Mouse (Mus musculus): ENCODE data around the gene Prkd3. TPM values are rescaled to one million over a fixed set of nuclear protein-coding genes. Genes with fewer than 3 reads are reported as not detected.
A peak's percentile ranks its signal among the peaks of the same experiment; 100 is the strongest.

Gene Prkd3
- 55.0 and 57.3 TPM in 2 replicates for polyA plus RNA-seq (2016; fragmentation: Nextera tagmentation; extraction: Ambion mirVana)

DNA sequence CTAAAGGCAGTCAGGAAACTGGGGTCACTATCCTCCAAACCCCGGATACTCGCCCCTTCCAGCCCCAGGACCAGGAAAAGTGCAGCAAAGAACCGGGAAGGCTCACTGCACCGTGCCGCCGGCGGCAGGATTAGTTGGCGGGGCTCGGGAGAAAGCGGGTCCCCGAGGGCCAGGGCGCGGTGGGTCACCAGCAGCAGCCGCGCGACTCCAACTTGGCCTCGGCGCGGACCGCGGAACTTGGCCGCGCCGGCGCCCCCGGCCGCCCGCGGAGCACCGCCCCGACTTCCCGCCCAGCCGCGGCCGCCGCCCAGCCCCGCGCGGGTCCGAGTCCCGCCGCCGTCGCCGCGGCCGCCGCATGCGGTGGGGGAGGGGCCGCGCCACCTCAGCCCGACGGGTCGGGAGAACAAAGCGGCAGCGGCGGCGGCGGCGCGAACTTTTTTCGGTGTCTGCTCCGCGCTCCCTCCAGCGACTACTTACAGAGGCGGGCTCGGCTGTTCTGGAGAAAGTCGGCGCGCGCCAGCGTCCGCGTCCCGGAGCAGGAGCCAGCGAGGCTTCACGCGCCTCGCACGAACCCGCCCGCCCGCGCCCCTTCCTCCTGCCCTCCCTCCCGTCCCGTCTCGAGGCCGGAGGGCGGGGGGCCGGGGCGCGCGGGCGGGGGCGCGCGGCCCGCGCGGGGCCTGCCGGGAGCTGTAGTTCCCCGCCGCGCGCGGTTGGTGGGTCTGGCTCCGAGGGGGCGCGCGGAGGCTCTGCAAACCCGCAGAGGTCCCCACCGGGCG is at the start of gene Prkd3:
Gene Prkd3 (minus strand): TSS at position 609 of the 776 bp plus-strand sequence.
- peaks cover 20% of the 10 kb centered on the region for H3K4me1 ChIP-seq
- no peaks in the 10 kb centered on the region for H3K9me3 ChIP-seq
- peak; percentile 89 for ATAC-seq (ENCODE audit: insufficient number of reproducible peaks, insufficient read depth, low FRiP score, low TSS enrichment)
- H3K4me2 ChIP-seq (replicated peaks), result peak within 1 kb of the TSS; percentile 72
- H3K9ac ChIP-seq, result peak within 1 kb of the TSS; percentile 89
- H3K36me3 ChIP-seq, result no peaks in the 10 kb centered on the region
- H3K4me3 ChIP-seq, result peak within 1 kb of the TSS; percentile 85
- no peaks in the 10 kb centered on the region for H3K27me3 ChIP-seq
- H3K27ac ChIP-seq, result peak within 1 kb of the TSS; percentile 94
- WGBS, result 0% methylated on average over 79 of the region's 113 CpGs

DNA sequence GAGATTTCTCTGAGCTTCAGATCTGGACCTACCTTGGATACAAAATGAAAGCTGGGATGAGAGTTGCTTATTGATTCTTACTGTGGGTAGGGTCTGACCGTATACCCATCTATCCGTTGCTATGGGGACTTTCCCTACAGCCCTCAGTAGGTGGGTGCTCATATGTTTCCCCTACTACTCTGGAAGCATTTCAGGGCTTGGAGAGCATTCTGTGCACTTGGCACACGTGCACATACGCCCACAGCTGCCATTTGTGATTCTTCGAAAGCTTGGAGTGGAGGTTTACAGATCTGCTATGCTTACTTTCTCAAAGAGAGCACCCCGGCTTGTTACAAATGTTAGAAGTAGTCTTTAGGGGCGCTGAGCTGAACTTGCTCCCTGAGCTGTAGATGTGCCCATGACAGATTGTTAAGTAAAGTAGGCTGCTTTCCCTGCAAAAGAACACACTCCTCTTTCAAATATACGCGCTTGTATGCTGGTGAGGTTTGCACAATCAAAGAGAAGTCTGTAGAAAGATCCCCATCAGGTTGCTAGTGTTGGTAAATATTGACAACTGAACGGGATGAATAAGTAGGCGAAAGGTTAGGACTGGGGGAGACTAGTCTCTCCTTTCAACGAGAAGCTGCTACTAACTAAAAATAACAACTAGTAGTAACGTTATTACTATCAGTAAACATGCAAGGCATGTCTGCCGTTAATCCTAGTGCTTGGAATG is 49.3 kb upstream of the Prkd3 start:
- no peaks in the 10 kb centered on the region for H3K9me3 ChIP-seq
- ATAC-seq (ENCODE audit: insufficient number of reproducible peaks, insufficient read depth, low FRiP score, low TSS enrichment), result no peak
- no peak overlapping the region for H3K9ac ChIP-seq
- 89% methylated on average over 14 of the region's 14 CpGs for WGBS
- H3K27ac ChIP-seq, result peak overlapping the region; percentile 63; the same call in 1 of the 2 replicates
- no peaks in the 10 kb centered on the region for H3K36me3 ChIP-seq
- H3K27me3 ChIP-seq, result no peaks in the 10 kb centered on the region
- 0 out of 2 replicates have a peak, but pooled peaks cover 9% of the 10 kb centered on the region for H3K4me1 ChIP-seq
- no peak overlapping the region for H3K4me3 ChIP-seq
- no peak overlapping the region for H3K4me2 ChIP-seq (replicated peaks)

DNA sequence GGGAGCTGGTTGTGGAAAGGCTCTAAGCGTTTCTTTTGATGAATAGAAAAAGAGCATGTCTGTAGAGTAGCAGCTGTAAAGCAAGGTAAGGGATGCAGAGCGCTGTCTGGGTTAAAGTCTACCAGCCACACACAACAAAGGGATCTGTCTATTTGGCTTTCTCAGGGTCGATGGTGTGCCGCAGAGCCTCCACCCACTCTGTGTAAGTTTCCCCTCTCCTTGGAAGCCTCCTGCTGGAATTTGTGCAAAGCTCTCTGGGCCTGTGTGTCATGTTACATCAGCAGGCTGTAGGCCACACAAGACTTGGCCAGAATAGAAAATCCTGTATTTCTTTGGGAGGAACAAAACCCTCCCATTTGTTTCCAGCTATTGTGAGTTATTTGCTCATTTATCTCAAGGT is 48.4 kb upstream of the Prkd3 start:
- 32% methylated on average over 4 of the region's 4 CpGs for WGBS
- no peaks in the 10 kb centered on the region for H3K27me3 ChIP-seq
- H3K9ac ChIP-seq, result no peak overlapping the region
- peak; percentile 87; the same call in 1 of the 2 replicates for ATAC-seq (ENCODE audit: insufficient number of reproducible peaks, insufficient read depth, low FRiP score, low TSS enrichment)
- H3K4me2 ChIP-seq (replicated peaks), result no peak overlapping the region
- no peaks in the 10 kb centered on the region for H3K9me3 ChIP-seq
- 0 out of 2 replicates have a peak, but pooled peaks cover 9% of the 10 kb centered on the region for H3K4me1 ChIP-seq
- H3K27ac ChIP-seq, result peak overlapping the region; percentile 63
- no peaks in the 10 kb centered on the region for H3K36me3 ChIP-seq
- H3K4me3 ChIP-seq, result no peak overlapping the region

DNA sequence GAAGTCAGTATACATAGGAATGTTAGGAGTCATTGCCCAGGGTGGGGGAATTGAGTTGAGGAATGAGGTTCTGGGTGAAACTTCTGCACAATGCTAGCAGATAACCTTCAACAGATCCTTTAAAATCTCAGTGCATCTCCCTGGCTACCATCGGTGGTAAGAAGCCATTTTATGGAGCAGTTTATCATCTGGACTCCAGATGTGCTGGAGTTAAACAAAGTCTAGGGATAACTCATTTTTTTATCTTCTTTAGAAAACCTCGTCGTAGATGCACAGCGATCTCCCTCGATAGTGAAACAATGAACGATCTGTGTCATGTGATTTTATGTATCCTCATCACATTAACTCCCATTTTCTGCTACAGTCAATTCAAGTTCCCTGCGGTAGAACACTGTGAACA is 48.0 kb upstream of the Prkd3 start:
- peak overlapping the region; percentile 63 for H3K27ac ChIP-seq
- WGBS, result 48% methylated on average over 7 of the region's 7 CpGs
- 0 out of 2 replicates have a peak, but pooled peaks cover 9% of the 10 kb centered on the region for H3K4me1 ChIP-seq
- H3K27me3 ChIP-seq, result no peaks in the 10 kb centered on the region
- H3K4me2 ChIP-seq (replicated peaks), result no peak overlapping the region
- no peak overlapping the region for H3K9ac ChIP-seq
- no peak overlapping the region for H3K4me3 ChIP-seq
- no peak for ATAC-seq (ENCODE audit: insufficient number of reproducible peaks, insufficient read depth, low FRiP score, low TSS enrichment)
- H3K9me3 ChIP-seq, result no peaks in the 10 kb centered on the region
- H3K36me3 ChIP-seq, result no peaks in the 10 kb centered on the region

DNA sequence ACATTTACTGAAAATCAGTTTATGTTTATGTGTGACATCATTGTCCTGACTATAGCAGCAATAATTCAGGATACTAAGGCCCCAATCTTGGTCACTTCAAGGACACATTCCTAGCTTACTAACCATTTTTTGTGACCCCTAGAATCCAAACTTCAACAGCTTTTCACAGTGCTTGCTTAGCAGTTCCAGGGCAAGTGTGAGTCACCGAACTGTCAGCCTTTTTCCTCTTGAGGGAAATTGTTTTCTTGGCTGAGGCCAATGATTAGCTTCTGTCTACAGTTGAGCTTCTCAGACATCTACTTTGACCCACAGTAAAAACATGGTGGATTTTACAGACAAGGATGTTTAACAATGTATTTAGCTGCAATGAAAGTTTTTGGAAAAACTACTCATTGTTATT is 43.6 kb upstream of the Prkd3 start:
- H3K4me2 ChIP-seq (replicated peaks), result no peak overlapping the region
- no peaks in the 10 kb centered on the region for H3K36me3 ChIP-seq
- WGBS, result 69% methylated on average over 1 of the region's 1 CpGs
- H3K27ac ChIP-seq, result no peak overlapping the region
- no peaks in the 10 kb centered on the region for H3K9me3 ChIP-seq
- no peaks in the 10 kb centered on the region for H3K27me3 ChIP-seq
- no peak overlapping the region for H3K9ac ChIP-seq
- peaks cover 6% of the 10 kb centered on the region; the same call in 1 of the 2 replicates for H3K4me1 ChIP-seq
- H3K4me3 ChIP-seq, result no peak overlapping the region
- no peak for ATAC-seq (ENCODE audit: insufficient number of reproducible peaks, insufficient read depth, low FRiP score, low TSS enrichment)

DNA sequence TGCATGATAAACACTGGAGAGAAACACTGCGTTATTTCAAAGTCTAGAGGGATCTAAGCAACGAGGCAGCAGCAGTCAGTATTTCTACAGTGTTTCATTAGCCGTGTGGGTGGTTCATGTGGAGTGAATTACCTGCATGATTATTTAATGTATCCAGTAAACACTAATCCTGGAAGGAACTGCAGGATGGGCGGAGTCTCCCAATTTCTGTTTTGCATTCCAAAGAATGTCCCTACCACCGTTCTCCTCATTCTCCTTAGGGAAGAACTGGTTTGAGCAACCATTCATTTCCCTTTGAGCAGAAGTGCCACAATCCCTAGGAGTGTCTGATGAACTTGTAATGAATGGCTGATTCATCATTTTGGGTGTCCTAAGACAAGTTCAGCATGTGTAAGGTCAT is 39.6 kb upstream of the Prkd3 start:
- no peak for ATAC-seq (ENCODE audit: insufficient number of reproducible peaks, insufficient read depth, low FRiP score, low TSS enrichment)
- peaks cover 6% of the 10 kb centered on the region; the same call in 1 of the 2 replicates for H3K4me1 ChIP-seq
- no peaks in the 10 kb centered on the region for H3K36me3 ChIP-seq
- WGBS, result 53% methylated on average over 5 of the region's 5 CpGs
- no peaks in the 10 kb centered on the region for H3K27me3 ChIP-seq
- no peak overlapping the region for H3K27ac ChIP-seq
- no peak overlapping the region for H3K9ac ChIP-seq
- H3K4me2 ChIP-seq (replicated peaks), result no peak overlapping the region
- no peak overlapping the region for H3K4me3 ChIP-seq
- no peaks in the 10 kb centered on the region for H3K9me3 ChIP-seq

DNA sequence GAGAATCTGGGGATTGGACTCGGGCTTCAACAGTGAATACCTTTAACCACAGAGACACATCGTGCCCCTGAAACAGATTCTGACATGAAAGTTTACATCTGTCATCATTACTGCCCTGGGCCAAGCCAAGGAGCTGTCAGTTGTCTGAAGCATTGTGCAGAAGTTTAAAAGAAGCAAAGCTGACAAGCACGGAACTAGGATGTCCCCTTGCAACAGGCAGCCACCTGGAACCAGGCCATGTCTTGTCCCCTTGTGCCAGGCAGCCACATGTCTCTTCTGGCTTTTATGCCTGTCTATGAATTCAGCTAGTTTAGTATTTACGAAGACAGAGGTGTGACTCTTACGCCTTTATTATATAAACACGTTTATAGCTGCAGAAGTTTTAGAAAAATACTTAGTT is 37.7 kb upstream of the Prkd3 start:
- Histone ChIP-seq H3K4me1 (peaks cover 6% of the 10 kb centered on the region; the same call in 1 of the 2 replicates), H3K4me2 (replicated peaks) (no peak overlapping the region), H3K36me3 (no peaks in the 10 kb centered on the region), H3K4me3 (no peak overlapping the region), H3K9me3 (no peaks in the 10 kb centered on the region), H3K27me3 (peaks cover 13% of the 10 kb centered on the region), H3K9ac (no peak overlapping the region), H3K27ac (no peak overlapping the region)
- no peak for ATAC-seq (ENCODE audit: insufficient number of reproducible peaks, insufficient read depth, low FRiP score, low TSS enrichment)
- 69% methylated on average over 6 of the region's 6 CpGs for WGBS

DNA sequence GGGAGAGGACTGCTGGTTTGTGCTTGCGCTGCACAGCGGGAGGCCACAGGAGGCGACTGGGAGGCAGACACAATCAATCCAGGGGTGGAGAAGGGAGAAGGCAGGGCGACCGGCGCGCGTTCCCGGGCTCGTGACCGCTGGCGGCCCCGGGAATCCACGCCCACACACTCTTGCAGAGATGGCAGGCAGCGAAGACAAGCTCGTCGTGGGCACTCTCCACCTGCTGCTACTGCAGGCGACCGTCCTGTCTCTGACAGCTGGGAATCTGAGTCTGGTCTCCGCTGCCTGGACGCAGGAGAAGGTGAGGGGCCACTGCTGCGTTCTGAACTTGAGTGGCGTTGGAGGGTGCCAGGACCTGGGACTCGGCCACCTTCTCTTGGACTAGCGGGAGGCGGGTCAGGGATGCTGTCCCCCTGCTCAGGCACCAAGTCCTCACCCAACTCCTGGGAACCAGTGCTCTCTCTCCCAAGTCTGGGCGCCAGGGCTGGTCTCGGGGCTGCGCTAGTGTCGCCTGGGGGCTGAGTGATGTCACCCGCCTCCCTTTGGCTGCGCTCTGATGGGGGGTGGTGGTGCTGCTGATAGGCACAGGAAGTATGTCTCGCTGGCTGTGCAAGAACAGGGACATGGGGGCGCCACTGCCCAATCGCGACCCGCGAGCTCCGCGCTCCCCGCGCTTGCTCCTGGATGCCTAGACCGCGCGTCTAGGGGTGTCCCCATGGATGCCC is 31.6 kb upstream of the Prkd3 start:
- Histone ChIP-seq H3K9ac (peak overlapping the region; percentile 56), H3K4me2 (replicated peaks) (peak overlapping the region; percentile 96), H3K4me3 (peak overlapping the region; percentile 61), H3K9me3 (no peaks in the 10 kb centered on the region), H3K27ac (no peak overlapping the region), H3K36me3 (no peaks in the 10 kb centered on the region), H3K4me1 (no peaks in the 10 kb centered on the region), H3K27me3 (peaks cover 19% of the 10 kb centered on the region)
- under 1% methylated on average over 45 of the region's 45 CpGs for WGBS
- peak; percentile 69; the same call in 1 of the 2 replicates for ATAC-seq (ENCODE audit: insufficient number of reproducible peaks, insufficient read depth, low FRiP score, low TSS enrichment)

DNA sequence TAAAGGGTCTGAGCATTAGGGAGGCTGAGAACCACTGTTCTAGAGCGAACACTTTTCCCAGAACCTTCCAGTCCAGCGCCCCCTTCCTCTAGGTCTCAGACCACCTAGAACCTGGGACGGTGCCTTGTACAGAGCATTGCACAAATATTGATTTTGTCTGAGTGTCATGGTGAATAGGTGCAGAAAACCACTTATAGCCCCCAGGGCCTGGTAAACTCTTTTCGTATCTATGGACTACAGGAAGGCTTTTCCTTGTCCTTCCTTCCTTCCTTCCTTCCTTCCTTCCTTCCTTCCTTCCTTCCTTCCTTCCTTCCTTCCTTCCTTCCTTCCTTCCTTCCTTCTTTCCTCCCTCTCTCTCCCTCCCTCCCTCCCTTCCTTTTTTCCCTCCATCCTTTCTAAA is 31.0 kb upstream of the Prkd3 start, which contains the start of gene Qpct:
Gene Qpct (plus strand): TSS at position 301 of the 400 bp plus-strand sequence.
- no peak within 1 kb of the TSS for H3K27ac ChIP-seq
- no peaks in the 10 kb centered on the region for H3K4me1 ChIP-seq
- H3K4me2 ChIP-seq (replicated peaks), result peak within 1 kb of the TSS; percentile 96
- peaks cover 19% of the 10 kb centered on the region for H3K27me3 ChIP-seq
- H3K9me3 ChIP-seq, result no peaks in the 10 kb centered on the region
- ATAC-seq (ENCODE audit: insufficient number of reproducible peaks, insufficient read depth, low FRiP score, low TSS enrichment), result no peak
- no peaks in the 10 kb centered on the region for H3K36me3 ChIP-seq
- peak within 1 kb of the TSS; percentile 56 for H3K9ac ChIP-seq
- peak within 1 kb of the TSS; percentile 61 for H3K4me3 ChIP-seq
- 74% methylated on average over 4 of the region's 4 CpGs for WGBS

DNA sequence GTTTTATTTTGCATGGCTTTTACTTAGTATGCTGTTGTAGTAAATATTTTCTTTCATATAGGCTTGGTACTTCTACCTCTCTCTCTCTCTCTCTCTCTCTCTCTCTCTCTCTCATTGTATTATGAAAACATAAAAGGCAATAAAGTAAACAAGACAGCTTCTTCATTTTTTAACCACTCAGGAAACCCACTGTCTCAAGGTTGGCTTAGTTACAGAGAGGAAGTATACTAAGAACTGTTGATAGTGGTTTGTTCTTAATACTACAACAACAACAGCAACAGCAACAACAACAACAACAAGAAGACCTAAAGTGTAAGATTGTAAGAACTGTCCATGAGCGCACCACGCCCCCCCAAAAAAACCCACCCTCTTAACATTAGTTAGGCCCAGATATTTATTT is 23.1 kb upstream of the Prkd3 start:
- Histone ChIP-seq H3K4me3 (no peak overlapping the region), H3K4me2 (replicated peaks) (no peak overlapping the region), H3K9me3 (no peaks in the 10 kb centered on the region), H3K4me1 (no peaks in the 10 kb centered on the region), H3K9ac (no peak overlapping the region), H3K36me3 (no peaks in the 10 kb centered on the region), H3K27ac (no peak overlapping the region), H3K27me3 (no peaks in the 10 kb centered on the region)
- 93% methylated on average over 2 of the region's 2 CpGs for WGBS
- no peak for ATAC-seq (ENCODE audit: insufficient number of reproducible peaks, insufficient read depth, low FRiP score, low TSS enrichment)

DNA sequence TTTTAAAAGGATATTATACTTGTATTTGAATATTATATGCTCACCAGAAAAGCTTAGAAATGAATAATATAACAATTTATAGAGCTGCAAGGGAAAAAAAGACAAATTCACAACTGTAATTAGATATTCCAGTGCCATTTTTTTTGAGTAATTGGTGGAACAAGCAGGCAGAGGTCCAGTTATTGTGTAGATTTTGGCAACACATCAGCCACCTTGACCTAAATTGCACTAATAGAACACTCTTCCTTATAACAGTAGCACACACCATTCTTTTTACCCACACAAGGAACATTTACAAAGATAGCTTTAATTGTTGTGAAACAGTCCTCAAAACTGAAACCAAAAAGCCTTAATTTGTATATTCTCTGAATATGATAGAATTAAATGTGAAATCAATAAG is 19.0 kb upstream of the Prkd3 start:
- Histone ChIP-seq H3K4me3 (no peak overlapping the region), H3K36me3 (no peaks in the 10 kb centered on the region), H3K4me1 (no peaks in the 10 kb centered on the region), H3K9me3 (no peaks in the 10 kb centered on the region), H3K4me2 (replicated peaks) (no peak overlapping the region), H3K27me3 (no peaks in the 10 kb centered on the region), H3K27ac (no peak overlapping the region), H3K9ac (no peak overlapping the region)
- no peak for ATAC-seq (ENCODE audit: insufficient number of reproducible peaks, insufficient read depth, low FRiP score, low TSS enrichment)
